Mouse (Mus musculus): ENCODE data around the gene Pla2g4e. TPM values are rescaled to one million over a fixed set of nuclear protein-coding genes. Genes with fewer than 3 reads are reported as not detected.

The Pla2g4e gene
- polyA plus RNA-seq, 1 experiment from 2014 or later, result 0.37 TPM

DNA sequence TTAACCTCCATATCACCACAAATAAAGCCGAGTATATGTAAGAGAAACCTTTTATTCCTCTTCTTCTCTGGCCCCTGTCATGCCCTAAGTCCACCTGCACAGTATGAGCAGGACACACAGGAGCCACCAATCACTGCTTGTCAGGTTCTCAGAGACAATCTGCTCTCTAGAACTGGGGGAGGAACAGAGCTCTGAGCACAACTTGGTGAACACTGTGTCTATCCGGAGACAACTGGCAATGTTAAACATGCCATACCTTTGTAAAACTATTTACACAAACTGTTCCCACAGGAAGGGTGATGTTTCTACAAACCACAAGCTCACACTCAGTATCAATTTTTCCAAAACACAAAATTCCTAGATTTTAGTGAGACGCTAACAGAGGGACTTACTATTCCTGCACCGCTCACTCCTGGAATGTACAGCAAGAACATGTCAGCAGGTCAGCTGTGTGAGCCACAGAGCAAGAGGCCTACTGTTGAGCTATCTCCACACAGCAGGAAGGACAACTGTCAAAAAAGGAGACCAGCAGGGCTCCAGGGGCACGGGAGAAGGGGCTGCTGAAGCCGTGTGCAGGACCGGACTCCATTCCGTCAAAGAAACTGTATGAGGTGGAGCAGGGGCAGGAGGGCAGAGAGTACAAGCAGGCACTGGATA, 115.8 kb downstream of the Pla2g4e start:
- 37% methylated on average over 8 of the region's 8 CpGs for WGBS
- no peaks in the 10 kb centered on the region for H3K27me3 ChIP-seq
- no peaks in the 10 kb centered on the region for H3K36me3 ChIP-seq
- H3K27ac ChIP-seq, result peak overlapping the region; percentile 79
- no peaks in the 10 kb centered on the region for H3K9me3 ChIP-seq
- ATAC-seq (ENCODE audit: borderline replicate concordance, extremely low read depth, low FRiP score, low TSS enrichment), result no peak
- H3K4me2 ChIP-seq, result no peak overlapping the region
- no peak overlapping the region for H3K9ac ChIP-seq
- H3K4me1 ChIP-seq, result peaks cover 39% of the 10 kb centered on the region
- H3K4me3 ChIP-seq, result no peak overlapping the region

DNA sequence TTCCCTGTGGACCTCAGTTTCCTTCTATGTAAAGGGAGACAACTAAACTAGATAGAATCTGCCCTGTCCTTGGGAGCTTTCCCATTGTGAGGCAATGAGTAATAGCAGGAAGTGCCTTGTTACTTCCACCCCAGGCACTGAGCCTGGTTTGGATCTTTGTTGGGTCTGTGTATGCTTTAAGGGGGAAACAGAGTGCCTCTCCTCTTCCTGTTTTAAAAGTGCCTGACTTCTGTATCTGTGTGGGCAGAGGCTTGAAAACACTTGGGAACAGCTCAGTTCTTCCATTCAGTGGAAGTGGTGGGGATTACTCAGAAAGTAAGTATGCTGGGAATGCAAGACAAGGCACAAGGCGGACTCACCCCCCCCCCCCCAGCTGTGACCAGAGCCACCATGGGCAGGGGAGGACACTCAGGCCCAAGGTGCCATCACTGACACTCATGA, 116.5 kb downstream of the Pla2g4e start:
- Histone ChIP-seq H3K4me1 (peaks cover 43% of the 10 kb centered on the region), H3K27me3 (no peaks in the 10 kb centered on the region), H3K27ac (peak overlapping the region; percentile 79), H3K36me3 (no peaks in the 10 kb centered on the region), H3K9ac (no peak overlapping the region), H3K4me2 (no peak overlapping the region), H3K4me3 (no peak overlapping the region), H3K9me3 (no peaks in the 10 kb centered on the region)
- WGBS, result 22% methylated on average over 1 of the region's 1 CpGs
- ATAC-seq (ENCODE audit: borderline replicate concordance, extremely low read depth, low FRiP score, low TSS enrichment), result peak; percentile 77

DNA sequence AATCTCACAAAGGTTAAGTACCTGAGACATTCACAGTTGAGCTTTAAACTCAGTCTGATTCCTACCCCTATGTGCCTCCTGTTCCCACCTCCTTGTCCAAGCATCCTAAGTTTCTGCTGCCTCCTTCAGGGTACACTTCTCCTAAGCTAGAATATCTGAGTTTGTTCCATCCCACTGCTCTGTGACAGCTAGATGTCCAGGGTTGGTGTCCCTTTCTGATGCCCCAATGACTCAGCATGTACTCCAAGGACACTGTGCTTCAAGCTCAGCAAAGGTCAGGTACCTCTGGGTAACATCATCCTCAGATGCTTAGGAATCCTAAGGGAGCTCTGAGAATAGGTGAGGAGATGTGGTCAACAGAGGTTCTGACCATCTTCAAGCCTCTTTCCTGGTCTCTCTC, 117.1 kb downstream of the Pla2g4e start:
- no peaks in the 10 kb centered on the region for H3K36me3 ChIP-seq
- no peak overlapping the region for H3K4me3 ChIP-seq
- H3K9me3 ChIP-seq, result no peaks in the 10 kb centered on the region
- peak overlapping the region; percentile 79 for H3K27ac ChIP-seq
- no peak for ATAC-seq (ENCODE audit: borderline replicate concordance, extremely low read depth, low FRiP score, low TSS enrichment)
- H3K4me1 ChIP-seq, result peaks cover 47% of the 10 kb centered on the region
- no peak overlapping the region for H3K4me2 ChIP-seq
- H3K9ac ChIP-seq, result no peak overlapping the region
- no peaks in the 10 kb centered on the region for H3K27me3 ChIP-seq

- Histone ChIP-seq H3K9me3 (no peaks in the 10 kb centered on the region), H3K27me3 (no peaks in the 10 kb centered on the region), H3K4me1 (peaks cover 58% of the 10 kb centered on the region), H3K4me2 (no peak overlapping the region), H3K36me3 (no peaks in the 10 kb centered on the region), H3K27ac (no peak overlapping the region), H3K4me3 (no peak overlapping the region), H3K9ac (no peak overlapping the region)
- 86% methylated on average over 1 of the region's 1 CpGs for WGBS
- ATAC-seq (ENCODE audit: borderline replicate concordance, extremely low read depth, low FRiP score, low TSS enrichment), result no peak
Observed at GRCm38 (mm10) chr2:120126901-120127300, 118.2 kb downstream of the Pla2g4e start.

DNA sequence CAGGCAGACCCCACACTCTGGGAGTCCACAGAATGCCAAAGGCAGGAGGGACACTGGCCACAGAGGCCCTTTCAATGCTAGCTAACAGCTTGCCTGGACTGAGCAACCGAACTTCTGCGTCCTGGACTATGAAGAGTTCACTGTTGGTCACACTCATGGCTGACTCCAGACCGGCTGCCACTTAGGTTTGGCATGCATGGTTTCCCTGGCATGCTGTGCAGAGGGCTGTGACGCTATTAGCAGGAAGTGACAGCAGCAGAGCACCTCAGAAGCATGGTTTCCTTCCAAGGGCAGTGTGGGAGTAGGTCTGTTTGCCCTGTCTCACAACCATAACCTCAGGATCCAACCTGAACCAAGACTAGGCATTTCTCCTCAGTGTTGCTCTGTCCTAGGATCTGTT, 118.7 kb downstream of the Pla2g4e start:
- no peak overlapping the region for H3K27ac ChIP-seq
- no peaks in the 10 kb centered on the region for H3K27me3 ChIP-seq
- WGBS, result 74% methylated on average over 4 of the region's 4 CpGs
- H3K4me1 ChIP-seq, result peaks cover 58% of the 10 kb centered on the region
- no peaks in the 10 kb centered on the region for H3K36me3 ChIP-seq
- H3K4me2 ChIP-seq, result no peak overlapping the region
- no peak for ATAC-seq (ENCODE audit: borderline replicate concordance, extremely low read depth, low FRiP score, low TSS enrichment)
- H3K9me3 ChIP-seq, result no peaks in the 10 kb centered on the region
- H3K9ac ChIP-seq, result no peak overlapping the region
- no peak overlapping the region for H3K4me3 ChIP-seq

GRCm38 (mm10) chr2:120125461-120125860, 119.7 kb downstream of the Pla2g4e start:
- Histone ChIP-seq H3K27me3 (no peaks in the 10 kb centered on the region), H3K36me3 (no peaks in the 10 kb centered on the region), H3K9ac (no peak overlapping the region), H3K4me2 (no peak overlapping the region), H3K27ac (no peak overlapping the region), H3K4me3 (no peak overlapping the region), H3K4me1 (peaks cover 58% of the 10 kb centered on the region), H3K9me3 (no peaks in the 10 kb centered on the region)
- no peak for ATAC-seq (ENCODE audit: borderline replicate concordance, extremely low read depth, low FRiP score, low TSS enrichment)
- 97% methylated on average over 1 of the region's 1 CpGs for WGBS

DNA sequence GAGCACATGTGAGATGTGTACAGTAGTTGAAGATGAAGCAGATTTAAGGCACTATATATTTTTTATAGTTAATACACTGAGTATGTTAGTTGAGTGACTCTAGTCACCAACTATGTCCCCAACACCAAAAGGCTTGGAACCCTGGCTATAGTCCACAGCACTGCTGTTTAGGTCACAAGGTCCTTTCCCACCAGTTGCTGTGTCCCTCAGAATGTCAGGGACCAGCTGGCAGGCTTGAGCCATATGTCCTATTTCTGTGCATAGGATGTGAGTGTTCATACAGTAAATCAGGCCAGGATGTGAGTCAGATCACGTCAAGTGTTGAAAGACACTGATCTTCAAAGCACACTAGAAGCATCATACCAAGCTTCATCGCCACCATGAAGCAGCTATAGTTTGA, 120.2 kb downstream of the Pla2g4e start:
- Histone ChIP-seq H3K9me3 (no peaks in the 10 kb centered on the region), H3K9ac (no peak overlapping the region), H3K4me3 (no peak overlapping the region), H3K27ac (no peak overlapping the region), H3K4me1 (peaks cover 54% of the 10 kb centered on the region), H3K27me3 (no peaks in the 10 kb centered on the region), H3K36me3 (no peaks in the 10 kb centered on the region), H3K4me2 (no peak overlapping the region)
- 64% methylated on average over 2 of the region's 2 CpGs for WGBS
- no peak for ATAC-seq (ENCODE audit: borderline replicate concordance, extremely low read depth, low FRiP score, low TSS enrichment)

DNA sequence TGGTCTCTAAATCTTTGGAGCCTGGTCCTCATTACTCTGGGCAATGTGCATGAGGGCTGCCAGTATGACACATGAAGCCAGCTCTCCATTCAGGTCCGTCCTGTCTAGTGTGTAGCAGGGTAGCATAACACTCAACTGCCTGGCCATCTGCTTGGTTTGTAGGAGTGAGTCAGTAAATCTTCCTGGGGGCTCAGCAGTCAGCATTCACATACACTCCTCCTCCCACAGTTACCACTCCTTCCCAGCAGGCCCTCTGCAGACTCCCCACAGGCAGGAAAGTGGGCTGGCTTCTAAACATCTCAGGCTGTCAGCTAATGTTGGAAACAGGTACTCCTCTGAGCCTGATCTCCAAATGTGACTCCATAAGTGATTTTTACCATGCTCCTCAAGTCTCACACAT, 121.0 kb downstream of the Pla2g4e start:
- ATAC-seq (ENCODE audit: borderline replicate concordance, extremely low read depth, low FRiP score, low TSS enrichment), result no peak

DNA sequence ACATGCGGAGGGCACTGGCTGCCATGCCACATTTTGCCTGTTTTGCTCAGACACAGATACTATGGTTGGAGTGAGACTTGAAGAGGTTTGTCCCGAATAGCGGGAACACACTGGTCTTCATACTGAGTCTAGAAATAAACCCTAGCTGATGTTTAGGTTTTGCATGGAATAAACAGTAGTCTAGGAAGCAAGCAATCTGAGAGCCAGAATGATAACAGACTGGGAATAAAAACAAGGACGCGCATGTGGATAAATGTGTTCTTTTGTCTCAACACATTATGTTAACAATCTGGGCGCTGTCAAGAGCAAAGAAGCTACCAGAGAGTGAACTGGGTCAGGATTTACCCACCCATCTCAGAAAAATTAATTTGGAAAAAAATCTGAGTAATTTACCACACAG, 122.2 kb downstream of the Pla2g4e start:
- Histone ChIP-seq H3K27ac (no peak overlapping the region), H3K36me3 (no peaks in the 10 kb centered on the region), H3K4me2 (no peak overlapping the region), H3K9ac (no peak overlapping the region), H3K4me1 (peaks cover 34% of the 10 kb centered on the region), H3K27me3 (no peaks in the 10 kb centered on the region), H3K9me3 (no peaks in the 10 kb centered on the region), H3K4me3 (no peak overlapping the region)
- ATAC-seq (ENCODE audit: borderline replicate concordance, extremely low read depth, low FRiP score, low TSS enrichment), result no peak
- 58% methylated on average over 6 of the region's 6 CpGs for WGBS

More for the DNA sequence above, 121.0 kb downstream of the Pla2g4e start:
- no peak overlapping the region for H3K27ac ChIP-seq
- WGBS, result 56% methylated on average over 1 of the region's 1 CpGs
- no peaks in the 10 kb centered on the region for H3K9me3 ChIP-seq
- no peaks in the 10 kb centered on the region for H3K36me3 ChIP-seq
- no peak overlapping the region for H3K4me2 ChIP-seq
- H3K4me3 ChIP-seq, result no peak overlapping the region
- no peak overlapping the region for H3K9ac ChIP-seq
- H3K4me1 ChIP-seq, result peaks cover 45% of the 10 kb centered on the region
- H3K27me3 ChIP-seq, result no peaks in the 10 kb centered on the region

- Histone ChIP-seq H3K4me1 (peaks cover 18% of the 10 kb centered on the region), H3K4me2 (no peak overlapping the region), H3K27ac (no peak overlapping the region), H3K27me3 (no peaks in the 10 kb centered on the region), H3K9ac (no peak overlapping the region), H3K36me3 (no peaks in the 10 kb centered on the region), H3K9me3 (no peaks in the 10 kb centered on the region), H3K4me3 (no peak overlapping the region)
- whole genome bisulfite sequencing, result 71% methylated on average over 6 of the region's 6 CpGs
- ATAC-seq (ENCODE audit: borderline replicate concordance, extremely low read depth, low FRiP score, low TSS enrichment), result no peak
Observed at GRCm38 (mm10) chr2:120117346-120117745, 127.8 kb downstream of the Pla2g4e start.

Other genes starting within 250 kb of the Pla2g4e start
- gene Jmjd7, start 217.9 kb downstream of the Pla2g4e start, polyA plus RNA-seq (2015; fragmentation: Nextera tagmentation; extraction: Ambion mirVana), result 20.0 and 21.2 TPM in 2 replicates
- gene Gm28042, start 217.8 kb downstream of the Pla2g4e start, polyA plus RNA-seq (2015; fragmentation: Nextera tagmentation; extraction: Ambion mirVana), result 2.1 and 3.1 TPM in 2 replicates
- 1.0 and 1.3 TPM in 2 replicates for gene Pla2g4b, start 211.9 kb downstream of the Pla2g4e start, polyA plus RNA-seq (2015; fragmentation: Nextera tagmentation; extraction: Ambion mirVana)
- gene Ehd4, start 90.7 kb downstream of the Pla2g4e start, polyA plus RNA-seq (2015; fragmentation: Nextera tagmentation; extraction: Ambion mirVana), result 89.4 and 96.5 TPM in 2 replicates
- gene Pla2g4d, start 43.9 kb upstream of the Pla2g4e start, polyA plus RNA-seq (2015; fragmentation: Nextera tagmentation; extraction: Ambion mirVana), result not detected in 2 replicates
- gene Pla2g4f, start 68.8 kb upstream of the Pla2g4e start, polyA plus RNA-seq (2015; fragmentation: Nextera tagmentation; extraction: Ambion mirVana), result 0.30 and 0.90 TPM in 2 replicates
- gene Vps39, start 107.8 kb upstream of the Pla2g4e start, polyA plus RNA-seq (2015; fragmentation: Nextera tagmentation; extraction: Ambion mirVana), result 19.3 and 19.4 TPM in 2 replicates
- 7.2 and 9.7 TPM in 2 replicates for gene Ganc, start 158.6 kb upstream of the Pla2g4e start, polyA plus RNA-seq (2015; fragmentation: Nextera tagmentation; extraction: Ambion mirVana)
- 10.8 and 11.0 TPM in 2 replicates for gene Tmem87a, start 158.8 kb upstream of the Pla2g4e start, polyA plus RNA-seq (2015; fragmentation: Nextera tagmentation; extraction: Ambion mirVana)
- gene Capn3, start 210.7 kb upstream of the Pla2g4e start, polyA plus RNA-seq (2015; fragmentation: Nextera tagmentation; extraction: Ambion mirVana), result 0.53 and 1.2 TPM in 2 replicates